Mouse (Mus musculus) hindbrain, embryonic 12.5 days (tissue): ENCODE results near the gene Ssx2ip. TPM values are rescaled to one million over a fixed set of nuclear protein-coding genes. Genes with fewer than 3 reads are reported as not detected.
"Not testable (repeated sequence)": the region's sequence is repeated elsewhere in the genome, so short reads cannot be mapped to it uniquely, and the experiment has no call there.

Experiments
- ATAC-seq: fragments of 200-750 bp; cut with Nextera tagmentation; 2 replicates; pipeline ENCODE4 v1.8.0; 2017; ENCODE audit warnings: moderate TSS enrichment; ENCODE audit not compliant: low FRiP score
- H3K27ac ChIP-seq: fragments of 300-500 bp; sonication (generic); 2 replicates; pipeline ENCODE4 v1.5.1; 2016; ENCODE audit warnings: mild to moderate bottlenecking
- H3K27me3 ChIP-seq: fragments of 300-500 bp; sonication (generic); 2 replicates; pipeline ENCODE4 v1.6.1; 2016; ENCODE audit warnings: mild to moderate bottlenecking
- H3K36me3 ChIP-seq: fragments of 300-500 bp; sonication (generic); 2 replicates; pipeline ENCODE4 v1.6.1; 2016; ENCODE audit warnings: mild to moderate bottlenecking
- H3K4me1 ChIP-seq: fragments of 300-500 bp; sonication (generic); 2 replicates; pipeline ENCODE4 v1.6.1; 2016
- H3K4me2 ChIP-seq: fragments of 300-500 bp; sonication (generic); replicated peaks from 2 replicates; pipeline ENCODE4 v1.6.1; 2016; ENCODE audit warnings: mild to moderate bottlenecking
- H3K4me3 ChIP-seq: fragments of 300-500 bp; sonication (generic); 2 replicates; pipeline ENCODE4 v1.5.1; 2016; ENCODE audit warnings: mild to moderate bottlenecking
- H3K9ac ChIP-seq: fragments of 300-500 bp; sonication (generic); 2 replicates; pipeline ENCODE4 v1.6.1; 2016; ENCODE audit warnings: mild to moderate bottlenecking, moderate library complexity
- H3K9me3 ChIP-seq: fragments of 300-500 bp; sonication (generic); replicated peaks from 2 replicates; pipeline ENCODE4 v1.6.1; 2016; ENCODE audit warnings: mild to moderate bottlenecking
- WGBS: fragments of 180-500 bp; shearing (Covaris S2); methylation state at CpG from one replicate; pipeline ENCODE4 v1.1.7; 2016; 5-methylcytosine and 5-hydroxymethylcytosine counted together
- polyA plus RNA-seq: library from polyadenylated mRNA; unstranded; fragments of >200 nt; fragmentation: Nextera tagmentation; extraction: Ambion mirVana; gene quantifications from 2 replicates; pipeline ENCODE4 v1.2.1, GENCODE M21; 2016

The Ssx2ip gene
- polyA plus RNA-seq, 1 experiment from 2014 or later, result 25.5 TPM

DNA sequence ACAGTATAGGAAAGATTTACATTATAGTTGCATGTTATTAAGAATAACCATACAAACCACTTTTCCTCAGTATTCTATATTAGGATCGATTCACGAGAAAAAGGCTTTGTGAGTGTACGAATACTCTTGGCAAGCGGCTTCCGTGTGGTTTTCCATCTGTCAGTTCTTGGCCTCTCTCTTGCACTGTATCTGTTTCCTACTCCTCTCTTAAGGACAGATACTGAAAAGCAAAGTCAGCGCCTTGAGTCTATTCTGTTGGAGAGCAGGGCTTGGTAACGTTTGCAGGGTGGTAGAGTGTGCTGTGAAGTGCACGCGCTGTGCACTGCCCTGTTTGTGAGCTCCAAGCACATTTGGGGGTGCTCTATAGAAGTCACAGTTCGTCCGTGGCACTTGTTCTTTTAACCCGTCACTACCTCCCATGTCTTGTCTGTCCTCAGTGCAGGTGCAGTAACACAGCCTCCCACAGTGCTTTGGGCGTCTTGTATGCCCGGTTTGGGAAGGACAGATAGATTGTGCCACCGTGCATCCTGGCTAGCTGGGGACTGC is 15.6 kb downstream of the Ssx2ip start:
- Histone ChIP-seq H3K4me3 (no peak overlapping the region), H3K36me3 (peaks cover 48% of the 10 kb centered on the region), H3K27me3 (no peaks in the 10 kb centered on the region), H3K9me3 (no peaks in the 10 kb centered on the region), H3K4me2 (no peak overlapping the region), H3K4me1 (0 out of 2 replicates have a peak, but pooled peaks cover 5% of the 10 kb centered on the region), H3K27ac (no peak overlapping the region), H3K9ac (no peak overlapping the region)
- ATAC-seq, result no peak
- WGBS, result 93% methylated on average over 15 of the region's 15 CpGs

GRCm38 (mm10) chr3:146421787-146422186 is 17.3 kb downstream of the Ssx2ip start:
- H3K4me3 ChIP-seq, result no peak overlapping the region
- H3K27me3 ChIP-seq, result no peaks in the 10 kb centered on the region
- no peak overlapping the region for H3K27ac ChIP-seq
- no peak overlapping the region for H3K9ac ChIP-seq
- WGBS, result 60% methylated on average over 8 of the region's 8 CpGs
- 0 out of 2 replicates have a peak, but pooled peaks cover 5% of the 10 kb centered on the region for H3K4me1 ChIP-seq
- peaks cover 53% of the 10 kb centered on the region for H3K36me3 ChIP-seq
- H3K4me2 ChIP-seq, result no peak overlapping the region
- ATAC-seq, result no peak
- no peaks in the 10 kb centered on the region for H3K9me3 ChIP-seq

- Histone ChIP-seq H3K27me3 (no peaks in the 10 kb centered on the region), H3K27ac (no peak overlapping the region), H3K9ac (no peak overlapping the region), H3K9me3 (no peaks in the 10 kb centered on the region), H3K4me1 (0 out of 2 replicates have a peak, but pooled peaks cover 5% of the 10 kb centered on the region), H3K4me2 (no peak overlapping the region), H3K4me3 (no peak overlapping the region), H3K36me3 (peaks cover 60% of the 10 kb centered on the region)
- no peak for ATAC-seq
- 83% methylated on average over 7 of the region's 7 CpGs for WGBS
Measured at GRCm38 (mm10) chr3:146423710-146424109, 19.3 kb downstream of the Ssx2ip start.

- peaks cover 59% of the 10 kb centered on the region for H3K36me3 ChIP-seq
Measured at GRCm38 (mm10) chr3:146424306-146424900, 20.0 kb downstream of the Ssx2ip start.

GRCm38 (mm10) chr3:146425902-146426301 is 21.5 kb downstream of the Ssx2ip start:
- no peaks in the 10 kb centered on the region for H3K9me3 ChIP-seq
- whole genome bisulfite sequencing, result 66% methylated on average over 7 of the region's 7 CpGs
- H3K36me3 ChIP-seq, result peaks cover 51% of the 10 kb centered on the region
- no peak overlapping the region for H3K4me3 ChIP-seq
- 0 out of 2 replicates have a peak, but pooled peaks cover 5% of the 10 kb centered on the region for H3K4me1 ChIP-seq
- no peak overlapping the region for H3K27ac ChIP-seq
- ATAC-seq, result no peak
- no peak overlapping the region for H3K9ac ChIP-seq
- H3K27me3 ChIP-seq, result no peaks in the 10 kb centered on the region
- no peak overlapping the region for H3K4me2 ChIP-seq

More at GRCm38 (mm10) chr3:146424306-146424900, 20.0 kb downstream of the Ssx2ip start:
- Histone ChIP-seq H3K4me1 (0 out of 2 replicates have a peak, but pooled peaks cover 5% of the 10 kb centered on the region), H3K9me3 (no peaks in the 10 kb centered on the region), H3K27ac (no peak overlapping the region), H3K9ac (no peak overlapping the region), H3K4me2 (no peak overlapping the region), H3K27me3 (no peaks in the 10 kb centered on the region), H3K4me3 (no peak overlapping the region)
- WGBS, result 74% methylated on average over 7 of the region's 7 CpGs
- ATAC-seq, result no peak

DNA sequence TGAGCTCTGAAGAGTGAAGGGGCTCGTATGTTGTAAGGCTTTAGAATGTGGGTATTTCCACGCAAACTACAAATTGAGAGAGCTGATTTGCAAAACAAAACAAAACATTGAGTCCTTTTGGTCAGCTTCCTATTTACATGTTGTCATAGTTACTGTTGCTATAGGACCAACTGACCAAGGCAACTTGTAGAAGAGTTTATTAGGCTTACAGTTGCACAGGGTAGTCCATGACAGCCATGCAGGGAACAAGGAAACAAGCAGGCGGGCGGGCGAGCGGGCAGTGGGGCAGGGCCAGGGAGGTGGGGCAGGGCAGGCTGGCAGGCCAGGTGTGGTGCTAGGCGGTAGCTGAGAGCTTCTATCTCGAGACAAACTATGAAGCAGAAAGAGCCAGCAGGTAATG is 22.0 kb downstream of the Ssx2ip start:
- Histone ChIP-seq H3K4me2 (no peak overlapping the region), H3K27ac (no peak overlapping the region), H3K9me3 (no peaks in the 10 kb centered on the region), H3K27me3 (no peaks in the 10 kb centered on the region), H3K36me3 (peaks cover 56% of the 10 kb centered on the region), H3K9ac (no peak overlapping the region), H3K4me1 (0 out of 2 replicates have a peak, but pooled peaks cover 5% of the 10 kb centered on the region), H3K4me3 (no peak overlapping the region)
- 73% methylated on average over 8 of the region's 8 CpGs for WGBS
- ATAC-seq, result peak; percentile 61; the same call in 1 of the 2 replicates

- 85% methylated on average over 11 of the region's 11 CpGs for WGBS
- H3K36me3 ChIP-seq, result peaks cover 67% of the 10 kb centered on the region
- H3K9me3 ChIP-seq, H3K4me1 ChIP-seq, H3K27ac ChIP-seq, H3K4me3 ChIP-seq, H3K27me3 ChIP-seq, H3K9ac ChIP-seq, H3K4me2 ChIP-seq, ATAC-seq: not testable (repeated sequence)
Measured at GRCm38 (mm10) chr3:146433063-146433462, 28.6 kb downstream of the Ssx2ip start.

DNA sequence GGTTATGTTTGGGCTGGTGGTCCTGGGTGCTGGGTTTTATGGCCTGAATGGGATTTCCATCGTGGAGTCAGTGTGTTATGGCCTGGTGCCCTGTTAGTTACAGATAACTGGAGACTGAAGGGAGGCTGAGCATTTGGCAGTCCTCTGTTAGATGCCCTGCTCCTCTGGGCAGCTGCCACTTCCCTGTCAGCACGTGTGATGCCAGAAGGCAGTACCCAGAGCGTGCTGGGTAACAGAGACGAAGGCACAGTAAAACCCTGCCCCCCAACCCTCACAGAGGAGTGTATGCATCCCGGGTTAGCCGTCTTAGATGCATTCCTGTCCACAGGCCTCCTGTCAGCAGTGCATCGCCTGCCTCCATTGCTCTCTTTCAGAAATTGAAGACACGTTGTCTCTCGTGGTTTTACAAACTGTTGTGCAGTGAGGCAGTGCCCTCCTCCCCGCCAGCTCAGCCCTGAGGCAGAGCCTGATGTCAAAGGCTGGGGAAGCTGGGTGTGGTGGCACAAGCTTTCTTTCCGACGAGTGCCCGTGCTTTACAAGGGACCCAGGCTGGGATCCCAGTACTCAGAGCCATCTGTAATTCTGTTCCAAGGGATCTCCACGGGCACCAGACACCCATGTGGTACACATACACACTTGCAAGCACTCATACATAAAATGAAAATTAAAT is 29.4 kb downstream of the Ssx2ip start:
- Histone ChIP-seq H3K4me1 (no peaks in the 10 kb centered on the region), H3K9ac (no peak overlapping the region), H3K9me3 (no peaks in the 10 kb centered on the region), H3K27ac (no peak overlapping the region), H3K27me3 (no peaks in the 10 kb centered on the region), H3K36me3 (peaks cover 67% of the 10 kb centered on the region), H3K4me3 (no peak overlapping the region), H3K4me2 (no peak overlapping the region)
- WGBS, result 90% methylated on average over 14 of the region's 14 CpGs
- no peak for ATAC-seq

GRCm38 (mm10) chr3:146434686-146435085 is 30.2 kb downstream of the Ssx2ip start:
- H3K4me3 ChIP-seq, result no peak overlapping the region
- no peak overlapping the region for H3K9ac ChIP-seq
- H3K4me2 ChIP-seq, result no peak overlapping the region
- H3K27me3 ChIP-seq, result no peaks in the 10 kb centered on the region
- WGBS, result 92% methylated on average over 8 of the region's 8 CpGs
- no peaks in the 10 kb centered on the region for H3K9me3 ChIP-seq
- peaks cover 63% of the 10 kb centered on the region for H3K36me3 ChIP-seq
- ATAC-seq, result no peak
- no peaks in the 10 kb centered on the region for H3K4me1 ChIP-seq
- H3K27ac ChIP-seq, result no peak overlapping the region

DNA sequence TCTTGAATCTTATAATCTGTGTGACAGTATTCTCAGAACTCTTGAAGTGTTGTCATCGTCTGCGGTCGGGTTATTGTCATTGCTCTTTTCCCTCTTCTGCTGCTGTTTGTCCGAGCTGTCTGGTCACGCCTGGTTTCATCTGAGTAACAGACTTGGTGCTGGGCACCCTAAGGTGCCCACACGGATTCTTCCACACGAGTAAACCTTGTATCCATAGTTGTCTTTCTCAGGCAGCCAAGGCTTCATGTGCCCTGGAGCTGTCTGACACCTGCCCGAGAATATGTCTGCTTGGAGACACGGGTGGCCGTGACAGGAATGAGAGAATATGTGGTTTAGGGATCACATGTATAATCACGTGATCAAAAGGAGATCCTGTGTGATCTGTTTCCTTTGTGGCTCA is 31.1 kb downstream of the Ssx2ip start:
- Histone ChIP-seq H3K9ac (no peak overlapping the region), H3K4me2 (no peak overlapping the region), H3K4me3 (no peak overlapping the region), H3K27ac (no peak overlapping the region), H3K36me3 (peaks cover 64% of the 10 kb centered on the region), H3K9me3 (no peaks in the 10 kb centered on the region), H3K4me1 (no peaks in the 10 kb centered on the region), H3K27me3 (no peaks in the 10 kb centered on the region)
- ATAC-seq, result no peak
- 90% methylated on average over 11 of the region's 11 CpGs for WGBS

DNA sequence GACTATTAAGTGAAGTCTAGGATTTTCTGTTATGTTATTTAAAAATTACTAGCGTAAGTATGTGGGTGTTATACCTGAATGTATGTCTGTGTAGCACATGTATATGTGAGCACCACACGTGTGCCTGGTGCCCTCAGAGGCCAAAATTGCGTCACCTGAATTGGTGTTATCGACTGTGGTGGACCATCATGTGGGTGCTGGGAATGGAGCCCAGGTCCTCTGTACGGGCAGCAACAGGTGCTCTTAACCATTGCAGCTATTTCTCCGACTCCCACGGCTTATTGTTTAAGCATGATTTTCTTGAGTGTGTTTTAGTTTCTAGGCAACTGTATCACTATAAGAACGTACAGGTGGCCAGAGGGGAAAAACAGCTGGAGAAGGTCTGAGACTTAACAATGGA is 31.7 kb downstream of the Ssx2ip start:
- 94% methylated on average over 8 of the region's 8 CpGs for WGBS
- H3K27ac ChIP-seq, result no peak overlapping the region
- H3K36me3 ChIP-seq, result peaks cover 60% of the 10 kb centered on the region

GRCm38 (mm10) chr3:146440011-146440410 is 35.6 kb downstream of the Ssx2ip start:
- H3K36me3 ChIP-seq, result peaks cover 36% of the 10 kb centered on the region
- no peak overlapping the region for H3K4me3 ChIP-seq
- no peak overlapping the region for H3K9ac ChIP-seq
- H3K9me3 ChIP-seq, result no peaks in the 10 kb centered on the region
- no peaks in the 10 kb centered on the region for H3K4me1 ChIP-seq
- 90% methylated on average over 12 of the region's 12 CpGs for WGBS
- H3K27me3 ChIP-seq, result no peaks in the 10 kb centered on the region
- no peak overlapping the region for H3K4me2 ChIP-seq
- no peak for ATAC-seq
- H3K27ac ChIP-seq, result no peak overlapping the region

More for the DNA sequence above, 31.7 kb downstream of the Ssx2ip start:
- Histone ChIP-seq H3K9me3 (no peaks in the 10 kb centered on the region), H3K4me2 (no peak overlapping the region), H3K4me1 (no peaks in the 10 kb centered on the region), H3K4me3 (no peak overlapping the region), H3K27me3 (no peaks in the 10 kb centered on the region), H3K9ac (no peak overlapping the region)
- no peak for ATAC-seq
